Mouse (Mus musculus): ENCODE measurements around the gene Dgki. TPM values are rescaled to one million over a fixed set of nuclear protein-coding genes. Genes with fewer than 3 reads are reported as not detected.
A peak's percentile ranks its signal among the peaks of the same experiment; 100 is the strongest.

The Dgki gene
- polyA plus RNA-seq, 1 experiment from 2014 or later, result 0.92 TPM

DNA sequence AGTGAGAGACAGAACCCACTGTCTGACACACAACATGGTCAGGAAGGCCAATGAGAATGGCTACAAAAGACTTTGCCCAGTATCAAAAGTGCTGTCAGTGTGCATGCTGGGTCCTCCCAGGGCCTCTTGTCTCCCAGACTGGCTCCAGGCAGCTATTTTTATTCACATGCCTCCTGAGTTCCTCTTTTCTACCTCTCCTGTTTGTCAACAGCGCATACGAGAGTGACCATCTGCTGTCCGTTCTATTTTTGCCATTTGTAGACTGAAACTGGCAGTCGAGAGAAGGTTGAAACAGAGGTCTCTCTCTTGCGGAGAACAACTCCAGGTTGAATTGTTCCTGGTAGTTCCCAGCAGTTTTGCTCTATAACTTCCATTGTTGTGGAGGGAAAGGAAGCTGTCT lies 103.1 kb downstream of the Dgki start:
- ATAC-seq (ENCODE audit: insufficient number of reproducible peaks, low FRiP score, low TSS enrichment, low read depth), result no peak
- no peak overlapping the region for H3K4me2 ChIP-seq
- no peaks in the 10 kb centered on the region for H3K36me3 ChIP-seq
- H3K9ac ChIP-seq, result no peak overlapping the region
- H3K27ac ChIP-seq, result no peak overlapping the region
- H3K4me3 ChIP-seq, result no peak overlapping the region
- peaks cover 10% of the 10 kb centered on the region; the same call in 1 of the 2 replicates for H3K4me1 ChIP-seq
- 84% methylated on average over 5 of the region's 5 CpGs for WGBS
- no peaks in the 10 kb centered on the region for H3K9me3 ChIP-seq
- H3K27me3 ChIP-seq, result no peaks in the 10 kb centered on the region

DNA sequence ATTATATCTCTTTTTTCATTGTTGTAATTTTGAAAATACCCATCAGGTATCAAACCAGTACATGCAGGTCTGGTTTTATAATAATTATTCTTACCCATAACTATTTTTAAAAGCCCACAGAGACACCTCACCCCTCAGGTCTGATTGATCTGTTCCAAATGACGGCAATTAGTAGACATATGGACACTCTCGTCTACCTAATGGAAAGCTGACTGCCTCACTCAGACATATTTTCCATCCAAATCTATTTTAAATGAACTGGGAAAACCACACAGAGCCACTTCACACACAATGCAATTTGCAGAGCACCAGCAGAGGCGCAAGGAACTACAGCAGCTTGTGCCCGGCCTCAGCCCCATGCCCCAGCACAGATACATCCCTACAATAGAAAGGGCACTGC lies 104.2 kb downstream of the Dgki start:
- no peak for ATAC-seq (ENCODE audit: insufficient number of reproducible peaks, low FRiP score, low TSS enrichment, low read depth)

GRCm38 (mm10) chr6:37181961-37182360 lies 118.0 kb downstream of the Dgki start:
- 80% methylated on average over 4 of the region's 4 CpGs for WGBS
- ATAC-seq (ENCODE audit: insufficient number of reproducible peaks, low FRiP score, low TSS enrichment, low read depth), result no peak

More for the DNA sequence above, 104.2 kb downstream of the Dgki start:
- peaks cover 8% of the 10 kb centered on the region; the same call in 1 of the 2 replicates for H3K4me1 ChIP-seq
- H3K4me2 ChIP-seq, result no peak overlapping the region
- no peaks in the 10 kb centered on the region for H3K9me3 ChIP-seq
- H3K4me3 ChIP-seq, result no peak overlapping the region
- no peak overlapping the region for H3K9ac ChIP-seq
- no peaks in the 10 kb centered on the region for H3K27me3 ChIP-seq
- 61% methylated on average over 4 of the region's 4 CpGs for WGBS
- H3K27ac ChIP-seq, result no peak overlapping the region
- no peaks in the 10 kb centered on the region for H3K36me3 ChIP-seq

DNA sequence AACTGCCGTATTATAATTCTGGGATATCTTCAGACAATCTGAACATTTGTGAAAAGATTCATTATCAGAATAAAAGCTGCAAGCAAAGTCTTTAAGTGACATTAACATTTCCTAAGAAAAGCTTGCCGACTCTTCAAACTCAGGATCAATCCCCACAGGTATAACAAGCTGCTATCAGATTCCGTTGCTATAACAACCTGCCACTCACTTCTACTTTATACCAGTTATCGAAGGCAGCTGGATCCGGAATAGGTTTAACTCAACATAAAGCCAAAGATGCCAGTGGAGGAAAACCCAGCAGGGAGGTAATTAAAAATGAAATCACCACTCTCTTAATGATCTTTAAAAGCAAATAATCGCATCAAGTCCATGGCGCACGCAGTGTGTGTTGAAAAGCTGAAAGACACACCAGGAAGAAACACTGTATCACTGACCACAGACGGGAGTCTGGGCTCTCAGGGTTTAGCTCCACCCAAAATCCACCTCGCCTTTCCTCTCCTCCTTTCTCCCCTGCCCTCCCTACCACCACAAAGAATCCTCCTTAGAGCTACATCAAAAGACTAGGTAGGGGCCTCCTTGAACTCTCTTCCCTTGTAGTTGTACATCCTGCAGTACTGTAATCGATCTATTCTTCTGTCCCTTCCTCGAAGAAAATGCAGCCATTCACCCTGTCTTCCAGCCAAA lies 128.7 kb downstream of the Dgki start:
- no peak overlapping the region for H3K9ac ChIP-seq
- H3K9me3 ChIP-seq, result no peaks in the 10 kb centered on the region
- WGBS, result 63% methylated on average over 12 of the region's 12 CpGs
- H3K4me1 ChIP-seq, result no peaks in the 10 kb centered on the region
- no peak overlapping the region for H3K4me2 ChIP-seq
- no peaks in the 10 kb centered on the region for H3K36me3 ChIP-seq
- no peaks in the 10 kb centered on the region for H3K27me3 ChIP-seq
- H3K4me3 ChIP-seq, result no peak overlapping the region
- no peak overlapping the region for H3K27ac ChIP-seq
- no peak for ATAC-seq (ENCODE audit: insufficient number of reproducible peaks, low FRiP score, low TSS enrichment, low read depth)

More at GRCm38 (mm10) chr6:37181961-37182360, 118.0 kb downstream of the Dgki start:
- Histone ChIP-seq H3K4me1 (no peaks in the 10 kb centered on the region; the same call in 1 of the 2 replicates), H3K4me3 (no peak overlapping the region), H3K4me2 (no peak overlapping the region), H3K36me3 (no peaks in the 10 kb centered on the region), H3K27me3 (no peaks in the 10 kb centered on the region), H3K9me3 (no peaks in the 10 kb centered on the region), H3K9ac (no peak overlapping the region), H3K27ac (no peak overlapping the region)

- no peak overlapping the region for H3K9ac ChIP-seq
- no peak overlapping the region for H3K27ac ChIP-seq
- no peak overlapping the region for H3K4me3 ChIP-seq
- H3K36me3 ChIP-seq, result no peaks in the 10 kb centered on the region
- ATAC-seq (ENCODE audit: insufficient number of reproducible peaks, low FRiP score, low TSS enrichment, low read depth), result no peak
- H3K4me1 ChIP-seq, result no peaks in the 10 kb centered on the region
- WGBS, result 62% methylated on average over 3 of the region's 3 CpGs
- H3K27me3 ChIP-seq, result no peaks in the 10 kb centered on the region
- H3K4me2 ChIP-seq, result no peak overlapping the region
- H3K9me3 ChIP-seq, result no peaks in the 10 kb centered on the region
Observed at GRCm38 (mm10) chr6:37158880-37159279, 141.1 kb downstream of the Dgki start.

DNA sequence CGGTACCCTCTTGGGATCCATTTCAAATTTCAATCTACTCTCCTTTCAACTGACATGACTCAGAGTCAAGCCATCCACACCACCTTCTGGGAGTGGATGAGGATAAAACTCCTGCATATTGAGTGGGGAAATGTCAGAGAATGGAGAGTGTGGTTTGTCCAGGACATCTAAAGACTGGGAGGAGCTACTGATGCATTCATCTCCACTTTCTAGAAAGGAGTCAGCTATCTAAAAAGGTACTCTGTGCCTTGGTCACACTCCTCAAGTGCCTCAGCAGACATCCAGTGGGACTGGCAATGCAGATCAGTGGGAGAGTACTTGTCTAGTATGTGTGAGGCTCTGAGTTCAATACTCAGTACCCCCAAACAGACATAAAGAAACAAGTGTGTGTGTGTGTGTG lies 145.9 kb downstream of the Dgki start:
- no peak overlapping the region for H3K4me2 ChIP-seq
- H3K36me3 ChIP-seq, result no peaks in the 10 kb centered on the region
- no peak overlapping the region for H3K4me3 ChIP-seq
- no peak for ATAC-seq (ENCODE audit: insufficient number of reproducible peaks, low FRiP score, low TSS enrichment, low read depth)
- WGBS, result 85% methylated on average over 1 of the region's 1 CpGs
- no peak overlapping the region for H3K27ac ChIP-seq
- H3K9ac ChIP-seq, result no peak overlapping the region
- no peaks in the 10 kb centered on the region for H3K27me3 ChIP-seq
- no peaks in the 10 kb centered on the region for H3K9me3 ChIP-seq
- no peaks in the 10 kb centered on the region for H3K4me1 ChIP-seq

DNA sequence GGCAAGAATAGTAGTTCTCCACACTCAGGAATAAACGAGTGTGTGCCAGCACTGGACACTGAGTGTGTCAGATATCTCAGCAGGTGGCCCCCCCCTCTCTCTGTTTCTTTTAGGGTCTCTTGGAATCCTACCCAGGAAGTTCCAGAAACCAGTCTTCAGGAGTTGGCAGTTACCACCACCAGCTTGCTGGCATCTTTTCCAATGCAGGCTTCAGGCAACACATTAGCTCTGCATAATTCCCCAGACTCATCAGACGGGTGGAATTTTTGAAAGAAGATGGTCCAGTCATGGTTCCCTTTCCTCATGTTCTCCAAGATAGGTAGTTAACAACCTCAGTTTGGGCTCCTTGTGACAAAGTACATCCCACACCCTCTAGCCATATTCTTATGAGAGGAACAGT lies 149.5 kb downstream of the Dgki start:
- no peak overlapping the region for H3K4me2 ChIP-seq
- no peaks in the 10 kb centered on the region for H3K4me1 ChIP-seq
- H3K27me3 ChIP-seq, result no peaks in the 10 kb centered on the region
- 67% methylated on average over 2 of the region's 2 CpGs for WGBS
- H3K27ac ChIP-seq, result no peak overlapping the region
- no peaks in the 10 kb centered on the region for H3K36me3 ChIP-seq
- ATAC-seq (ENCODE audit: insufficient number of reproducible peaks, low FRiP score, low TSS enrichment, low read depth), result no peak
- H3K4me3 ChIP-seq, result no peak overlapping the region
- H3K9ac ChIP-seq, result no peak overlapping the region
- H3K9me3 ChIP-seq, result no peaks in the 10 kb centered on the region

GRCm38 (mm10) chr6:37150038-37150437 lies 149.9 kb downstream of the Dgki start:
- 62% methylated on average over 4 of the region's 4 CpGs for WGBS

DNA sequence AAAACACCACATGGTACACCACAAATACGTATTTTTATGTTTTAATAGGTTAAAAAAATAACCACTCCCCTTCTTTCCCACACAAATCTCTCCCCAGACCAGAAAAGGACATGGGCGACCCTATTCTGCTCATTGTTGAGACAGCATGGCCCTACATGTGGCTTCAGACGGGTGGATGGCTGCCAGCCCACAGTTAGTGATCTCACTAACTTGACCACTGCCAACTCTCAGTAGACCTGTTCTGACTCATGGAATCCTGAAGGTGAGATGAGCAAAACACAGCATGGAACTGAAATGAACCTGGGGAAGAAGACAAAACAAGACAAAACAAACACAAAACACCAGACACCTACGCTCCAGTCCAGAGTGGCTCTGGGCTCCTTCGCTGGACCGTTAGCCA lies 150.8 kb downstream of the Dgki start:
- Histone ChIP-seq H3K4me3 (no peak overlapping the region), H3K36me3 (no peaks in the 10 kb centered on the region), H3K9me3 (no peaks in the 10 kb centered on the region), H3K4me2 (no peak overlapping the region), H3K27ac (no peak overlapping the region), H3K4me1 (no peaks in the 10 kb centered on the region), H3K27me3 (no peaks in the 10 kb centered on the region), H3K9ac (no peak overlapping the region)
- 86% methylated on average over 6 of the region's 6 CpGs for WGBS
- ATAC-seq (ENCODE audit: insufficient number of reproducible peaks, low FRiP score, low TSS enrichment, low read depth), result no peak

More at GRCm38 (mm10) chr6:37150038-37150437, 149.9 kb downstream of the Dgki start:
- H3K9me3 ChIP-seq, result no peaks in the 10 kb centered on the region
- H3K4me3 ChIP-seq, result no peak overlapping the region
- no peak overlapping the region for H3K27ac ChIP-seq
- no peaks in the 10 kb centered on the region for H3K27me3 ChIP-seq
- H3K4me2 ChIP-seq, result no peak overlapping the region
- no peaks in the 10 kb centered on the region for H3K4me1 ChIP-seq
- no peak overlapping the region for H3K9ac ChIP-seq
- H3K36me3 ChIP-seq, result no peaks in the 10 kb centered on the region
- ATAC-seq (ENCODE audit: insufficient number of reproducible peaks, low FRiP score, low TSS enrichment, low read depth), result no peak

DNA sequence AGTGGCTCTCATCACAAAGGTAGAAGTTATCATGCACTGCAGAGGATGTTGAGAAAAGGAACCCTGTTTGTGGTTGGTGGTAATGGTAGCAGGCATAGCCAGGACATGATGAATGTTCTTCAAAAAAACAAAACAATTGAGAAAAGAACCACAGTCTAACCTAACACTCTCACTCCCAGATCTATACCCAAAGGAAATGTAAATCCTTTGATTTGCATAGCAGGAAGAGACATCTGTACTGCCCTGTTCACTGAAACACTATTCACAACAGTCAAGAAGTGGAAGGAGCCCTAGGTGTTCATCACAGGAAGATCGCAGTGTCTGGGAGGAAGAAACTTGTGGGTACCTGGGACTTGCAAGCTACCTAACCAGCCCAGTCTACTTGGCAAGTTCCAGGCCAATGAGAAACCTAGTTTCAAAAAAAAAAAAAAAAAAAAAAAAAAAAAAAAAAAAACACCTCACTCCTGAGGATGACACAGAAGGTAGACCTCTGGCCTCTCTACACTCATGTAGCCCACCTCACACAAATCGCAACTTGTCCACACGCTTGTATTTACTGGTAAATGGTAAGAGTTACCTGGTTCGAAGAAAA lies 152.5 kb downstream of the Dgki start:
- no peak overlapping the region for H3K27ac ChIP-seq
- no peak overlapping the region for H3K9ac ChIP-seq
- no peak for ATAC-seq (ENCODE audit: insufficient number of reproducible peaks, low FRiP score, low TSS enrichment, low read depth)
- H3K4me3 ChIP-seq, result no peak overlapping the region
- no peak overlapping the region for H3K4me2 ChIP-seq
- no peaks in the 10 kb centered on the region for H3K9me3 ChIP-seq
- peaks cover 10% of the 10 kb centered on the region for H3K4me1 ChIP-seq
- H3K27me3 ChIP-seq, result no peaks in the 10 kb centered on the region
- H3K36me3 ChIP-seq, result no peaks in the 10 kb centered on the region
- WGBS, result 90% methylated on average over 4 of the region's 4 CpGs

- Histone ChIP-seq H3K9me3 (no peaks in the 10 kb centered on the region), H3K4me2 (no peak overlapping the region), H3K36me3 (no peaks in the 10 kb centered on the region), H3K9ac (no peak overlapping the region), H3K27me3 (no peaks in the 10 kb centered on the region), H3K4me1 (peaks cover 10% of the 10 kb centered on the region), H3K27ac (no peak overlapping the region), H3K4me3 (no peak overlapping the region)
- WGBS, result 51% methylated on average over 4 of the region's 4 CpGs
- no peak for ATAC-seq (ENCODE audit: insufficient number of reproducible peaks, low FRiP score, low TSS enrichment, low read depth)
Observed at GRCm38 (mm10) chr6:37143867-37144163, 156.2 kb downstream of the Dgki start.

DNA sequence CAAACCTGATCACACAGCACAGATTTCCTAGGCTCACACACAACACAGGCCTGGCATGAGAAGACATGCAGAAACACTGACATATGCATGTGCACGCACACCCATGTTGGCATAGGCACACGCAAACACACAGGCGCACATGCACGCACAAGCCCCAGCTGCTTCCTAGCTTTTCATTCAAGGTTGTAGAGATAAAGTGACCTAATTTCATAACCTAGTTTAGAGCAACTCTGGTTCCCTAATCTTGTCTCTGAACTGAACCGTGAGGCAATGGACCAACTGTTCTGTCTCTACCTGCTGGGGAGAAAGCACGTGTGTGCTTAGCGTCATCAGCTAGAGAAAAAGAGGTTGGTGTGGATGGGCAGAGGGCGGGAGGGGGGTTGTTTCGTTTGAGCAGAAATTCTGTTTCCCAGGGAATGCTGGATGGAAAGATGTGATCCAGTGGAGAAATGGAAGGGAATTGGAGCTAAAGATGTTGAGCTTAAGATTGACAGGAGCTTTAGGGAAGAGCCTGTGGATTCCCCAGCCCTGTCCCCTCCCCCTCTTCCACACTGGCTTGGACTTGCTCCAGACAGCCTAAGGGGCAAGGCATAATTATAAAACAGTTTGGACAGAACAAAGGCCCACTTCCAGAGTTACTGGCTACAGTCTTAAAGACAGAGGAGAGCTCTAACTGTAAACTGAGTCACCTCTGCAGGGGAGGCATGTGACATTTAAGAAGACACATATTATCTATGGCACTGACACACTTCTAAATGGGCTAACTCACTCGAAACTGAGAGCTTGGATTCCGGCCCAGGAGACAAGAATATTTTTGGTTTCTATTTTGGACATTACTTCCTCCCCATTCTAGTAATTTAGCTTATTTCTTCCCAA lies 156.8 kb downstream of the Dgki start:
- H3K27me3 ChIP-seq, result no peaks in the 10 kb centered on the region
- no peak overlapping the region for H3K4me2 ChIP-seq
- peak overlapping the region; percentile 44 for H3K27ac ChIP-seq
- H3K4me1 ChIP-seq, result peaks cover 10% of the 10 kb centered on the region
- no peaks in the 10 kb centered on the region for H3K36me3 ChIP-seq
- H3K4me3 ChIP-seq, result no peak overlapping the region
- H3K9ac ChIP-seq, result no peak overlapping the region
- 0 out of 2 replicates have a peak, but pooled peaks have one; percentile 40 for ATAC-seq (ENCODE audit: insufficient number of reproducible peaks, low FRiP score, low TSS enrichment, low read depth)
- 71% methylated on average over 11 of the region's 11 CpGs for WGBS
- no peaks in the 10 kb centered on the region for H3K9me3 ChIP-seq

Measured in limb, embryonic 15.5 days (tissue).